Mouse (Mus musculus): ENCODE results near the gene Stat6. TPM values are rescaled to one million over a fixed set of nuclear protein-coding genes. Genes with fewer than 3 reads are reported as not detected.
"Not testable (repeated sequence)": the region's sequence is repeated elsewhere in the genome, so short reads cannot be mapped to it uniquely, and the experiment has no call there.

Gene Stat6
- polyA plus RNA-seq, 1 experiment from 2014 or later = 4.3 TPM

DNA sequence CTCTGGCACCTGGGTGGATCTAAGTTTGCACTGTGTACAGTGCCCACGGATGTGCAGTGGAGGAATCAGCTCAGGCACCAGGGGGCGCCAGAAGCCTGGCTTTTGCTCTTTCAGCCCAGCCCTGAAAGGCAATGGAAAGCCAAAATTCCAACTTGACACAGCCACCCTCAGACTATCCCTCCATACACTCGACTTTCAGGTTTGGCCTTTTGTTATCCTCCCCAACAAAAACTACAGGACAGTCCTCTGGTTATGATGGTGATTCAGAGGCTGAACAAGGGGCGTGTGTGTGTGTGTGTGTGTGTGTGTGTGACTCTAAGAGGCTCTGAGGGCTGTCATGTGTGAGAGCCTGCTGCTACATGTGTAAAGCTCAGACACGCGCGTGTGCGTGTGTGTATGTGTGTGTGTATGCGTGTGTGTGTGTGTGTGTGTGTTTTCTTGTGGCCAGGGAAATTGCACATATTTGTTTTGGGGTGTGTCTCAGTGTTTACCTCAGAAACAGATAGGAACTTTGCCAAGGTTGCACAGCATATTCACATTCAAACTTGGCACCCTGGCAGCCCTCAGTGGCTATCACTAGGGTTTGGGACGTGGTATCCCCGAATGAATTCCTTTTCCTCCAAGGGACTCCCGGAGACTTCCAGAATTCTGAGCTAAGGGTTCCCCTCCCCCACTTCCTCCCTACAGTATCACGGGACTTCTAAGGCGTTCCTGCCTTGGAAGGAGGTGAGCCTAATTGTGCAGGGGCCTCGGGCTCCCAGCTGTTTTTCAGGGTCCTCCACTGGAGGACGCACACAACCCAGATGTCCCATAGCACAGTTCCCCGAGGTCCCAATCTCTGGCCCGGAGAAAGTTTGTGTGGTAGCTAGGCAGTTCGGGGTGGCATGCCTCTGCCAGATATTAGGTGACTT, 670 bp upstream of the Stat6 start:
- Histone ChIP-seq H3K36me3 (ENCODE audit: control insufficient read depth, insufficient read depth) (no peaks in the 10 kb centered on the region), H3K9ac (replicated peaks; ENCODE audit: low read depth, low read length) (peak overlapping the region; percentile 49; the same call in 1 of the 2 replicates), H3K27me3 (replicated peaks; ENCODE audit: control insufficient read depth, insufficient read depth, low read length) (peaks cover 23% of the 10 kb centered on the region; the same call in 1 of the 2 replicates), H3K9me3 (ENCODE audit: control insufficient read depth, low read length) (no peaks in the 10 kb centered on the region), H3K4me3 (replicated peaks; ENCODE audit: low read length) (peak overlapping the region; percentile 38), H3K27ac (ENCODE audit: low read length) (no peak overlapping the region), H3K4me2 (ENCODE audit: low read length) (peak overlapping the region; percentile 55), H3K4me1 (replicated peaks; ENCODE audit: control insufficient read depth, insufficient read depth, low read length) (peaks cover 18% of the 10 kb centered on the region)
- WGBS = 5% methylated on average over 19 of the region's 19 CpGs
- ATAC-seq = peak; percentile 87

- Histone ChIP-seq H3K4me3 (replicated peaks; ENCODE audit: low read length) (peak overlapping the region; percentile 38), H3K27me3 (replicated peaks; ENCODE audit: control insufficient read depth, insufficient read depth, low read length) (peaks cover 23% of the 10 kb centered on the region; the same call in 1 of the 2 replicates), H3K27ac (ENCODE audit: low read length) (peak overlapping the region; percentile 5; the same call in 1 of the 2 replicates), H3K9ac (replicated peaks; ENCODE audit: low read depth, low read length) (peak overlapping the region; percentile 49; the same call in 1 of the 2 replicates), H3K4me2 (ENCODE audit: low read length) (peak overlapping the region; percentile 55), H3K36me3 (ENCODE audit: control insufficient read depth, insufficient read depth) (no peaks in the 10 kb centered on the region), H3K9me3 (ENCODE audit: control insufficient read depth, low read length) (no peaks in the 10 kb centered on the region), H3K4me1 (replicated peaks; ENCODE audit: control insufficient read depth, insufficient read depth, low read length) (peaks cover 18% of the 10 kb centered on the region)
- no peak for ATAC-seq
- 2% methylated on average over 25 of the region's 25 CpGs for WGBS
Measured at GRCm38 (mm10) chr10:127643553-127644238, 910 bp downstream of the Stat6 start.

- H3K27me3 ChIP-seq (replicated peaks; ENCODE audit: control insufficient read depth, insufficient read depth, low read length) = peaks cover 23% of the 10 kb centered on the region; the same call in 1 of the 2 replicates
- H3K4me1 ChIP-seq (replicated peaks; ENCODE audit: control insufficient read depth, insufficient read depth, low read length) = peaks cover 18% of the 10 kb centered on the region
- H3K9me3 ChIP-seq (ENCODE audit: control insufficient read depth, low read length) = no peaks in the 10 kb centered on the region
- no peak overlapping the region for H3K4me2 ChIP-seq (ENCODE audit: low read length)
- ATAC-seq = no peak
- WGBS = 31% methylated on average over 2 of the region's 2 CpGs
- H3K27ac ChIP-seq (ENCODE audit: low read length) = no peak overlapping the region
- H3K36me3 ChIP-seq (ENCODE audit: control insufficient read depth, insufficient read depth) = no peaks in the 10 kb centered on the region
- no peak overlapping the region for H3K9ac ChIP-seq (replicated peaks; ENCODE audit: low read depth, low read length)
- no peak overlapping the region for H3K4me3 ChIP-seq (replicated peaks; ENCODE audit: low read length)
Measured at GRCm38 (mm10) chr10:127645791-127646190, 3.0 kb downstream of the Stat6 start.

DNA sequence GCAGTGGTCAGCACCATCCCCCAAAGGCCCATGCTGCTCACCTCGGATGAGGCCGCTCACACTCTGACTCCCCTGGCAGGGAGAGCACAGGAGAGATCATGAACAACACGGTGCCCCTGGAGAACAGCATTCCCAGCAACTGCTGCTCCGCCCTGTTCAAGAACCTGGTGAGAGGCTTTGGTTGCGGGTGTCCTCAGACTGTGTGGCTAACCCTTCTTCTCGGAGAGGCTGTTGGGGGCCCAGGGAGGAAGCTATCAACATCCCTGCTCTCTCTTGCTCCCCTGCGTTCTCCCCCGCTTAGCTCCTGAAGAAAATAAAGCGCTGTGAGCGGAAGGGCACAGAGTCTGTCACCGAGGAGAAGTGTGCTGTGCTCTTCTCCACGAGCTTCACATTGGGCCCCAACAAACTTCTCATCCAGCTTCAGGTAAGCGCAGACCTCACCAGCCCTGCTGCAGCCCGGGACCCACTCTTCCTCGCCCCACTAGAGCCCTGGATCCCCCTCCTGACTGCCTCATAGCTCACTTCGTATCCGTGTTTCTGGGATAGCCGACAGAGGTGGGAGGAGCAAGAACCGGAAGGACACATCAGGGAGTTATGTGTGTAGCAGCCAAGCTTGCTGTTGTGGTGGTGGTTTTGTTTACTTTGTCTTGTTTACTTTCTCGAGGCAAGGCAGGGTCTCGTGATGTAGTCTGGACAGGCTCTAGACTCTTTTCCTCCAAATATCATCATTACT, 10.3 kb downstream of the Stat6 start:
- 52% methylated on average over 21 of the region's 21 CpGs for WGBS
- H3K9ac ChIP-seq (replicated peaks; ENCODE audit: low read depth, low read length) = no peak overlapping the region
- no peak overlapping the region for H3K4me3 ChIP-seq (replicated peaks; ENCODE audit: low read length)
- H3K27me3 ChIP-seq (replicated peaks; ENCODE audit: control insufficient read depth, insufficient read depth, low read length) = no peaks in the 10 kb centered on the region
- no peaks in the 10 kb centered on the region for H3K4me1 ChIP-seq (replicated peaks; ENCODE audit: control insufficient read depth, insufficient read depth, low read length)
- no peaks in the 10 kb centered on the region for H3K36me3 ChIP-seq (ENCODE audit: control insufficient read depth, insufficient read depth)
- H3K27ac ChIP-seq (ENCODE audit: low read length) = no peak overlapping the region
- no peak overlapping the region for H3K4me2 ChIP-seq (ENCODE audit: low read length)
- ATAC-seq = no peak
- no peaks in the 10 kb centered on the region for H3K9me3 ChIP-seq (ENCODE audit: control insufficient read depth, low read length)

GRCm38 (mm10) chr10:127654970-127655579, 12.3 kb downstream of the Stat6 start:
- Histone ChIP-seq H3K4me2 (ENCODE audit: low read length) (no peak overlapping the region), H3K4me1 (replicated peaks; ENCODE audit: control insufficient read depth, insufficient read depth, low read length) (no peaks in the 10 kb centered on the region), H3K9ac (replicated peaks; ENCODE audit: low read depth, low read length) (no peak overlapping the region), H3K27me3 (replicated peaks; ENCODE audit: control insufficient read depth, insufficient read depth, low read length) (no peaks in the 10 kb centered on the region), H3K9me3 (ENCODE audit: control insufficient read depth, low read length) (no peaks in the 10 kb centered on the region), H3K36me3 (ENCODE audit: control insufficient read depth, insufficient read depth) (no peaks in the 10 kb centered on the region), H3K4me3 (replicated peaks; ENCODE audit: low read length) (no peak overlapping the region), H3K27ac (ENCODE audit: low read length) (no peak overlapping the region)
- 87% methylated on average over 16 of the region's 16 CpGs for WGBS
- no peak for ATAC-seq

GRCm38 (mm10) chr10:127657617-127658016, 14.8 kb downstream of the Stat6 start:
- H3K27ac ChIP-seq (ENCODE audit: low read length); ATAC-seq: not testable (repeated sequence)

GRCm38 (mm10) chr10:127658076-127658475, 15.3 kb downstream of the Stat6 start:
- H3K27ac ChIP-seq (ENCODE audit: low read length) = no peak overlapping the region
- 21% methylated on average over 6 of the region's 6 CpGs for WGBS

More at GRCm38 (mm10) chr10:127657617-127658016, 14.8 kb downstream of the Stat6 start:
- H3K9me3 ChIP-seq (ENCODE audit: control insufficient read depth, low read length); H3K4me1 ChIP-seq (replicated peaks; ENCODE audit: control insufficient read depth, insufficient read depth, low read length); H3K4me3 ChIP-seq (replicated peaks; ENCODE audit: low read length); H3K4me2 ChIP-seq (ENCODE audit: low read length); H3K9ac ChIP-seq (replicated peaks; ENCODE audit: low read depth, low read length); H3K27me3 ChIP-seq (replicated peaks; ENCODE audit: control insufficient read depth, insufficient read depth, low read length); H3K36me3 ChIP-seq (ENCODE audit: control insufficient read depth, insufficient read depth): not testable (repeated sequence)
- WGBS = 50% methylated on average over 6 of the region's 6 CpGs

GRCm38 (mm10) chr10:127659551-127659950, 16.8 kb downstream of the Stat6 start:
- no peaks in the 10 kb centered on the region for H3K9me3 ChIP-seq (ENCODE audit: control insufficient read depth, low read length)
- H3K4me2 ChIP-seq (ENCODE audit: low read length) = no peak overlapping the region
- 62% methylated on average over 1 of the region's 1 CpGs for WGBS
- H3K9ac ChIP-seq (replicated peaks; ENCODE audit: low read depth, low read length) = no peak overlapping the region
- no peaks in the 10 kb centered on the region for H3K36me3 ChIP-seq (ENCODE audit: control insufficient read depth, insufficient read depth)
- H3K4me3 ChIP-seq (replicated peaks; ENCODE audit: low read length) = no peak overlapping the region
- peaks cover 26% of the 10 kb centered on the region for H3K27me3 ChIP-seq (replicated peaks; ENCODE audit: control insufficient read depth, insufficient read depth, low read length)
- H3K27ac ChIP-seq (ENCODE audit: low read length) = no peak overlapping the region
- peaks cover 10% of the 10 kb centered on the region for H3K4me1 ChIP-seq (replicated peaks; ENCODE audit: control insufficient read depth, insufficient read depth, low read length)
- ATAC-seq = no peak

More at GRCm38 (mm10) chr10:127658076-127658475, 15.3 kb downstream of the Stat6 start:
- Histone ChIP-seq H3K36me3 (ENCODE audit: control insufficient read depth, insufficient read depth) (no peaks in the 10 kb centered on the region), H3K4me1 (replicated peaks; ENCODE audit: control insufficient read depth, insufficient read depth, low read length) (peaks cover 10% of the 10 kb centered on the region), H3K9me3 (ENCODE audit: control insufficient read depth, low read length) (no peaks in the 10 kb centered on the region), H3K27me3 (replicated peaks; ENCODE audit: control insufficient read depth, insufficient read depth, low read length) (peaks cover 12% of the 10 kb centered on the region), H3K9ac (replicated peaks; ENCODE audit: low read depth, low read length) (no peak overlapping the region), H3K4me2 (ENCODE audit: low read length) (no peak overlapping the region), H3K4me3 (replicated peaks; ENCODE audit: low read length) (no peak overlapping the region)
- no peak for ATAC-seq
